Mouse (Mus musculus) heart, postnatal 0 days (tissue): ENCODE measurements around the gene Hist1h2ab.

Source experiments
- CTCF ChIP-seq: IDR thresholded peaks from 2 replicates; pipeline ENCODE4 v1.5.1; 2016; ENCODE audit warnings: antibody characterized with exemption, control low read depth, low read depth
- EP300 ChIP-seq: IDR thresholded peaks from 2 replicates; pipeline ENCODE4 v1.6.1; 2016; ENCODE audit warnings: antibody characterized with exemption, low read depth

- TF ChIP-seq CTCF (no peak), EP300 (no peak)
Measured at GRCm38 (mm10) chr13:23717176-23717575, 33.8 kb upstream of the Hist1h2ab start.
